Mouse (Mus musculus) heart, embryonic 11.5 days (tissue): ENCODE results near the gene Adamtsl5. TPM values are rescaled to one million over a fixed set of nuclear protein-coding genes. Genes with fewer than 3 reads are reported as not detected.

Experiments
- ATAC-seq: fragments of 200-750 bp; cut with Nextera tagmentation; replicated peaks from 2 replicates; pipeline ENCODE4 v1.8.0; 2017; ENCODE audit warnings: moderate library complexity; ENCODE audit not compliant: insufficient number of reproducible peaks, low FRiP score, low TSS enrichment
- H3K27ac ChIP-seq: fragments of 300-500 bp; sonication (generic); 2 replicates; pipeline ENCODE4 v1.5.1; 2014; ENCODE audit warnings: mild to moderate bottlenecking, low read depth, low read length
- H3K27me3 ChIP-seq: fragments of 300-500 bp; sonication (generic); 2 replicates; pipeline ENCODE4 v1.6.1; 2014; ENCODE audit warnings: mild to moderate bottlenecking, low read length, mixed read lengths; ENCODE audit not compliant: control insufficient read depth, insufficient read depth
- H3K36me3 ChIP-seq: fragments of 300-500 bp; sonication (generic); 2 replicates; pipeline ENCODE4 v1.6.1; 2014; ENCODE audit warnings: mild to moderate bottlenecking, low read length, moderate library complexity, mixed read lengths; ENCODE audit not compliant: control insufficient read depth, insufficient read depth
- H3K4me1 ChIP-seq: fragments of 300-500 bp; sonication (generic); 2 replicates; pipeline ENCODE4 v1.6.1; 2014; ENCODE audit warnings: low read length; ENCODE audit not compliant: control insufficient read depth, insufficient read depth
- H3K4me2 ChIP-seq: fragments of 300-500 bp; sonication (generic); 2 replicates; pipeline ENCODE4 v1.6.1; 2014; ENCODE audit warnings: mild to moderate bottlenecking, moderate library complexity
- H3K4me3 ChIP-seq: fragments of 300-500 bp; sonication (generic); 2 replicates; pipeline ENCODE4 v1.5.1; 2014; ENCODE audit warnings: low read depth, low read length
- H3K9ac ChIP-seq: fragments of 300-500 bp; sonication (generic); 2 replicates; pipeline ENCODE4 v1.6.1; 2014; ENCODE audit warnings: mild to moderate bottlenecking, low read depth, low read length, moderate library complexity
- H3K9me3 ChIP-seq: fragments of 300-500 bp; sonication (generic); replicated peaks from 2 replicates; pipeline ENCODE4 v1.6.1; 2016; ENCODE audit warnings: low read length; ENCODE audit not compliant: control insufficient read depth
- WGBS: fragments of 180-500 bp; shearing (Covaris S2); extraction: QIAGEN DNeasy Blood & Tissue Kit; methylation state at CpG from one replicate; pipeline ENCODE4 v1.1.7; 2014; ENCODE audit not compliant: insufficient replicate concordance; 5-methylcytosine and 5-hydroxymethylcytosine counted together
- polyA plus RNA-seq: library from polyadenylated mRNA; unstranded; fragments of >200 nt; fragmentation: Nextera tagmentation; extraction: Ambion mirVana; gene quantifications from 2 replicates; pipeline ENCODE4 v1.2.1, GENCODE M21; 2014

The Adamtsl5 gene
- polyA plus RNA-seq, result 2.4 and 3.7 TPM in 2 replicates

DNA sequence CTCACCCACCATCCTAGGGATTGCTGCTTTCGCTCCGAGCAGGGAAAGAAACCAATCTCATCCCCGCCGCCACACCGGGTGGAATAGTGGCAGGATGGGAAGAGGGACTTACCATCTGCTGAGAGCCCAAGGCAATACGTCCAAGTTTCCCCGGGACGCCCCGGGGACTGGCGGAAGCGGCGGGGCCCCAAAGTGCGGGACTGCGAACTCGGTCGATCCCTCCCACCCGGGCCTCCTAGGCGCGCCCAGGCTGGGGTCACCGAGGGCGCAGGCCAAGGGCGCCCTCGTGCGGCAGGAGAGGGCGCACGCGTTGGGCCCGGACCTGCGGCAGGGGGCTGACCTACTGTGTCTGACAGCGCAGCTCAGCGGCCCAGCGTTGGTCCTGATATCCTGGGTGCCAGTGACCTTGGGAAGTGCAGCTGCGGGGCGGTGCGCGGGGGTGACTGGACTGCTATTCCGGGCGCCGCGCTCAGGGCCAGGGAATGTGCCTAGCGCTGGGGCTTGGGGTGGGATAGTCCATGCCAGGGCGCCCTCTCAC lies at the start of gene Adamtsl5:
Adamtsl5 (minus strand) TSS at position 169 of the 538 bp plus-strand sequence.
- H3K36me3 ChIP-seq, result no peaks in the 10 kb centered on the region
- H3K27ac ChIP-seq, result no peak within 1 kb of the TSS
- WGBS, result under 1% methylated on average over 42 of the region's 42 CpGs
- H3K4me3 ChIP-seq, result peak within 1 kb of the TSS; percentile 43
- peaks cover 28% of the 10 kb centered on the region for H3K4me1 ChIP-seq
- peak; percentile 39; the same call in 1 of the 2 replicates for ATAC-seq
- peaks cover 91% of the 10 kb centered on the region for H3K27me3 ChIP-seq
- H3K4me2 ChIP-seq, result peak within 1 kb of the TSS; percentile 70
- H3K9me3 ChIP-seq, result no peaks in the 10 kb centered on the region
- peak within 1 kb of the TSS; percentile 43; the same call in 1 of the 2 replicates for H3K9ac ChIP-seq

GRCm38 (mm10) chr10:80397524-80398173 lies 49.4 kb upstream of the Adamtsl5 start:
- no peaks in the 10 kb centered on the region for H3K27me3 ChIP-seq
- no peaks in the 10 kb centered on the region for H3K9me3 ChIP-seq
- peak overlapping the region; percentile 84 for H3K4me3 ChIP-seq
- no peak overlapping the region for H3K27ac ChIP-seq
- H3K4me2 ChIP-seq, result peak overlapping the region; percentile 82
- peaks cover 38% of the 10 kb centered on the region for H3K36me3 ChIP-seq
- ATAC-seq, result no peak
- H3K4me1 ChIP-seq, result peaks cover 20% of the 10 kb centered on the region
- H3K9ac ChIP-seq, result peak overlapping the region; percentile 96
- 67% methylated on average over 8 of the region's 8 CpGs for WGBS

DNA sequence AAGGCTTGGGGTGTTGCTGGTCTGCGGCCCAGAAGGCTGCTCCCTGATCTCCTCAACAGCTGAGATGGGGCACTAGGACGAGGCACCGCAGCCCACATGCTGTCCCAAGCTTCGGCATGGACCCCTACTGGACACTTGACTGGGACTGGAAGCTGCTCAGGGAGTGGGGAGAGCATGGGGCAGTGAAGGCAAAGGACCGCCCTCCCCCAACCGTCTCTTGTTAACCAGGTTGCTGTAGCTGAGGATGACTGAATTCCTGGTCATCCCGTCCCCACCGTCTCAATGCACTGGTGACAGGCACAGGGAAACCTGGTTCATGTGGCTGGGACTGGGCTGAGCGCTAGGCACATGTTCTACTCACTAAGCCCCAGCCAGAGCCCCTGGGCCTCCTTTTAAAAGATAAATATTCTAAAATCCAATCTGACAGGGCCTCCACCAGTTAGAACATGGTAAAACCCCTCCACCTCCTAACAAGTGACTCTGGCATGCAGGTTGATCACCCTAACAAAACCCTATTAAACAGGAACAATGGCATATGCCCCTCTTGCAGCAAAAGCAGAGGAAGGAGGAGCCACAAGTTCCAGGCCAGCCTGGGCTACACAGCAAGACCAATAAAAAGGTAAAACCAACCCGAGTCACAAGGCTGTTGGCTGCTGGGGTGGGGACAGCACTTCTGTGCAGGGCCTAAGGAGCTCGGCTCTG lies 48.8 kb upstream of the Adamtsl5 start:
- H3K9me3 ChIP-seq, result no peaks in the 10 kb centered on the region
- H3K4me2 ChIP-seq, result peak overlapping the region; percentile 82
- no peak overlapping the region for H3K27ac ChIP-seq
- H3K27me3 ChIP-seq, result no peaks in the 10 kb centered on the region
- H3K9ac ChIP-seq, result peak overlapping the region; percentile 96
- peaks cover 20% of the 10 kb centered on the region for H3K4me1 ChIP-seq
- H3K36me3 ChIP-seq, result peaks cover 40% of the 10 kb centered on the region
- ATAC-seq, result no peak
- WGBS, result 86% methylated on average over 11 of the region's 11 CpGs
- peak overlapping the region; percentile 84; the same call in 1 of the 2 replicates for H3K4me3 ChIP-seq

- peaks cover 14% of the 10 kb centered on the region for H3K4me1 ChIP-seq
- H3K4me3 ChIP-seq, result no peak overlapping the region
- H3K36me3 ChIP-seq, result peaks cover 43% of the 10 kb centered on the region
- 95% methylated on average over 35 of the region's 35 CpGs for WGBS
- no peak overlapping the region for H3K27ac ChIP-seq
- ATAC-seq, result no peak
- H3K9me3 ChIP-seq, result no peaks in the 10 kb centered on the region
- no peak overlapping the region for H3K9ac ChIP-seq
- H3K27me3 ChIP-seq, result no peaks in the 10 kb centered on the region
- H3K4me2 ChIP-seq, result no peak overlapping the region
Measured at GRCm38 (mm10) chr10:80395025-80395627, 46.9 kb upstream of the Adamtsl5 start.

DNA sequence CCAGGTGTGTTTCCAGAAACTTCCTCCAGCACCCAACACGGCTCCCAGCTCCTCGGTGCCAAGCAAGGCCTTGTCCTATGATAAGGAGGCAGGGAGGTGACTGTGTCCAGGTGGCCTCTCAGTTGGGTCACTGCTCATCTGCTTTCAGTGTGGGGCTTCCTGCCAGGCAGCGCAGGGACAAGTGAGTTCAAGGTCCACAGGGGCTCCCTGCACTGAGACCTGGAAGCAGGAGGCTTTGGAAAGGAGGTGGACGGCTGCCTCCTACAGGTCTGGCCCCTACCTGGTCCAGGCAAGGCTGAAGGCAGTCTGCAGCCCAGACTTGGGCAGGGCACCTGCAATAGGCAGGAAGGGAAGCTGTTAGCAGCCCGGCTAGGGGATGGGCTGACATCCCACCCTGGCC lies 44.5 kb upstream of the Adamtsl5 start:
- ATAC-seq, result no peak

DNA sequence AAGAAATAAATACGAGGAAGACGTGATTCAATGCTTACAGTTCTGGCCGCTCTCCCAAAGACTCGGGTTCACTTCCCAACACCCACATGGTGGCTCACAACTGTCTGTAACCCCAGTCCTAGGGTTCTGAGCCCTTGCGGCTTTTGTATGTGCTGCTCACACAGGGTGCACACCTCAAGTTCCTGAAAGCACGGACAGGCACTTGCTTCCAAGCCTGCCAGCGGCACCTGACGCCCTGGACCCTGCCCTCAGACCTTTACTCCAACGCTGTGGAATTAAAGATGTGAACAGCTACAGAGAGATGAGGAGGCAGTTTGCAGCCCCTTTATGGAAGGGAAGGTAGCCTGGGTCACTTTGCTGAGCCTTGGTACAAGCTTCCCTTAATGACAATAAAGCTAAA lies 42.5 kb upstream of the Adamtsl5 start:
- no peak overlapping the region for H3K27ac ChIP-seq
- H3K36me3 ChIP-seq, result peaks cover 42% of the 10 kb centered on the region
- H3K4me1 ChIP-seq, result peaks cover 16% of the 10 kb centered on the region
- no peak overlapping the region for H3K4me3 ChIP-seq
- no peak overlapping the region for H3K9ac ChIP-seq
- H3K4me2 ChIP-seq, result no peak overlapping the region
- ATAC-seq, result no peak
- WGBS, result 82% methylated on average over 9 of the region's 9 CpGs
- no peaks in the 10 kb centered on the region for H3K9me3 ChIP-seq
- no peaks in the 10 kb centered on the region for H3K27me3 ChIP-seq

More for the DNA sequence above, 44.5 kb upstream of the Adamtsl5 start:
- H3K27me3 ChIP-seq, result no peaks in the 10 kb centered on the region
- peaks cover 17% of the 10 kb centered on the region for H3K4me1 ChIP-seq
- H3K4me3 ChIP-seq, result no peak overlapping the region
- no peak overlapping the region for H3K9ac ChIP-seq
- no peak overlapping the region for H3K4me2 ChIP-seq
- WGBS, result 89% methylated on average over 5 of the region's 5 CpGs
- no peaks in the 10 kb centered on the region for H3K9me3 ChIP-seq
- no peak overlapping the region for H3K27ac ChIP-seq
- H3K36me3 ChIP-seq, result peaks cover 43% of the 10 kb centered on the region

GRCm38 (mm10) chr10:80389185-80389708 lies 41.0 kb upstream of the Adamtsl5 start:
- peaks cover 30% of the 10 kb centered on the region for H3K36me3 ChIP-seq

GRCm38 (mm10) chr10:80388731-80389130 lies 40.5 kb upstream of the Adamtsl5 start:
- no peak for ATAC-seq
- Histone ChIP-seq H3K9me3 (no peaks in the 10 kb centered on the region), H3K4me2 (peak overlapping the region; percentile 96), H3K9ac (no peak overlapping the region), H3K27me3 (no peaks in the 10 kb centered on the region), H3K27ac (no peak overlapping the region), H3K4me1 (peaks cover 34% of the 10 kb centered on the region), H3K4me3 (peak overlapping the region; percentile 85; the same call in 1 of the 2 replicates), H3K36me3 (peaks cover 25% of the 10 kb centered on the region)
- whole genome bisulfite sequencing, result 42% methylated on average over 2 of the region's 2 CpGs

More at GRCm38 (mm10) chr10:80389185-80389708, 41.0 kb upstream of the Adamtsl5 start:
- no peak overlapping the region for H3K4me2 ChIP-seq
- H3K27me3 ChIP-seq, result no peaks in the 10 kb centered on the region
- H3K4me3 ChIP-seq, result no peak overlapping the region
- peaks cover 30% of the 10 kb centered on the region for H3K4me1 ChIP-seq
- no peak overlapping the region for H3K27ac ChIP-seq
- no peaks in the 10 kb centered on the region for H3K9me3 ChIP-seq
- 81% methylated on average over 4 of the region's 4 CpGs for WGBS
- ATAC-seq, result no peak
- no peak overlapping the region for H3K9ac ChIP-seq
